Mouse (Mus musculus) gonadal fat pad, adult 2 months (tissue): ENCODE measurements around the gene Clca2. TPM values are rescaled to one million over a fixed set of nuclear protein-coding genes. Genes with fewer than 3 reads are reported as not detected.
"Not testable (repeated sequence)": the region's sequence is repeated elsewhere in the genome, so short reads cannot be mapped to it uniquely, and the experiment has no call there.

Experiments
- DNase-seq: peaks from one replicate; pipeline ENCODE4 v3.0.0-alpha.2; 2012; ENCODE audit warnings: low read depth
- polyA plus RNA-seq: library from polyadenylated mRNA; depleted of rRNA; stranded (reverse); fragments of >200 nt; gene quantifications from 2 replicates; pipeline ENCODE4 v1.2.3, GENCODE M21; 2012; rRNA removed

Clca2 gene
- polyA plus RNA-seq, 1 experiment = 0.96 TPM

DNA sequence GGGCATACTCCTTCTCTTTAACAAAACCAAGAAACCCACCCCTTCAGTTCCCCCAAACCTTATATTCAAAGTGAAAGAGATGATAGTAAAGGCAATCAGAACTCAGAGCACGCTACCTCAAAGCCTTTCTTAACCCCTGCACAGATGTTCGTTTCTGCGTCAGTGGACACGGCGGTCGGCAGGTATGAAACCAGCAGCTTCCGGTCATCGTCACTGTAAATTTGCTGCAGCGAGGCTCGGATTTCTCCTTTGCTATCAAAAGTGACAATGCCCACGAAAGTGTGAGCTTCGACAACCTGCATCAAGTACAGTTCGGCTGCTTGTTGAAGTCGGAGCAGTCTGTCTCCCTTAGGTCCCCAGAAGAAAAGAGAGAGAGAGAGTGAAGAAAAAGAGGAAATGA is 13.1 kb downstream of the Clca2 start:
- DNase-seq = no peak

DNA sequence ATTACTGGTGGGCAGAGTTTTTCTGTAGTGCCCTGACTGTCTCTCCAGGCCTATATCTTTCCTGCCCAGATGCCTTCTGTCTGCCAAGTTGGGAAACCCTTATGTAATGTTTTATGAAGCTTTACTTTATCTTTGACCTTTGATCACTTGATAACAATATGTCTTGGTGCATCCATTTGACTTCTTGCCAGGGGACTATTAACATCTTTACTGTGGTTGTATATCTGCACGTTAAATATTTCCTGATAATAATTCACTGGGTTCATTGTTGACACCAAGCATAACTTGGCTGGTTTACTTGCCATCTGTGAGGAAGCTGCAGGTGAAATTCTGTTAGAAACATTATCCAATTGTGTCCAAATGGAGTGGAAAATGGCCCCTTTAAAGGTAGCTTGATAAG is 16.2 kb downstream of the Clca2 start:
- DNase-seq = no peak

DNA sequence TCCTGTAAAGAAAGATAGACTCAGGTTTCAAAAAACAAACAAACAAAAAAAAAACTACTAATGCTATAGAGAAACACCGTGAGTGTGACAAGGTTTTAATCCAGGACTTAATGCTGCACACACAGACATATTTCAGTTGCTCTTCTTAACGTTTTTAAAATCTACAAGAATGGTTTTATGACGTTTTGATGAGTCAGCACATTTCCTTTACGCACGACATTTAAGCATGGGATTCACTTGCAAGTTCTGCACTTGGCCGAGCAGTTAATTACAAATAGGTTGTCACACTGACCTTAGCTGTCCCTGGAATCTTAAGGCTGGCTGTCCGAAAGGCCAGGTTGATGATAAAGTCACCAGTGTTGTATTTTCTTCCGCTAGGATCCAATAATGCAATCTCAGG is 18.3 kb downstream of the Clca2 start:
- no peak for DNase-seq

DNA sequence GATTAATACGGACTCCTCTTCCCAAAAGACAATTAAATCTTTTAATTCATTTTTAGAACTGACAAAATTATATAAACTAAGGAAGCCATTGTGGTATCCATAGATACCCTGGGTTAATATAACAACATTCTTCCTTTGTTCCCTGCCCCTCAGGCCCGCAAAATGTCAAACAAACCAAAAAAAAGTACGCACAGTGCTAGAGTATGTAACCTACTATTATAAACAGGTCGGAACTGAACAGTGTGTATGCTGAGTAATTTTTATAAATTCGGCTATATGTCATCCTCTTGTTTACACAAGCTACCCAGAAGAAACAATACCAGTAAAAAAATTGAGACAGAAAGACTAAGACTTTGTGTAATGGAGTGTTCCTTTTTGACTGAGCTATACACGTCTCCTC is 20.8 kb downstream of the Clca2 start:
- DNase-seq = no peak

- DNase-seq = no peak
Measured at GRCm38 (mm10) chr3:145072339-145072738, 26.9 kb downstream of the Clca2 start.

GRCm38 (mm10) chr3:145068964-145069363 is 30.3 kb downstream of the Clca2 start:
- DNase-seq = no peak

DNA sequence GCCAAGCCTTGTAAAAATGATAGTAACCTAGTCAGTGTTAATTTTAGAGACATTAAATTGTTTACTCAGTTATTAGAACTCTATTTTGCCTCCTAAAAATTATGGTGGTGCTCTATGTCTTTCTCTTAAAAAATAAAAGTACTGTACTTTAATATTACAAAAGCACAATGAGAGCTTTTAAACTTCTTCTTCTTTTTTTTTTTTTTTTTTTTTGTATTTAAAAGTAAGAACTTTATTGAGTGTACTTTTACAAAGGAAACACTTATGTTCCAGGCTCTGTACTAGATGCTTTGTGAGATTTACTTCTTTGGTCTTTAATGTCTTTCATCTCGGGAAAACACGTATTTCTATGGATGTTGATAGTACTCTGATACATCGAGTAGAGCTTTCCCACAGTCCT is 44.1 kb downstream of the Clca2 start:
- not testable (repeated sequence) for DNase-seq

DNA sequence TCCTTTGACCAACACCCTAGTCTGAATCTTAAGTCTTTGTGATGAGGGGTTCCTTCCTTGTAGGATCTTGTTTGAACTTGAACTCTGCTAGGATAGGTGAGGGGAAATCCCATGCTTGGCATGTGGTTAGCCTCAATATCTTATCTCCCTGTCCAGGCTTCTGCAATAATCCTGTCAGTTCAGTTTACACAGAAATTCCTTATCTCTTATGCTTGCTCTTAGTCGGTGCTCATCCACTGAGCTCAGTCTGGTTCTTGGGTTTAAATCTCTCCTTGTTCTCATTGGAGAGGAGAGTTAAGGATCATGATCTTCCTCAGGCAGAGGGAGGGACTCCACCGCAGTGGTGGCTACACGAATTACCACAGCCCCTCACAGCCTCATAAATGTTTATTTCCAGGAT is 49.4 kb downstream of the Clca2 start:
- DNase-seq = no peak

DNA sequence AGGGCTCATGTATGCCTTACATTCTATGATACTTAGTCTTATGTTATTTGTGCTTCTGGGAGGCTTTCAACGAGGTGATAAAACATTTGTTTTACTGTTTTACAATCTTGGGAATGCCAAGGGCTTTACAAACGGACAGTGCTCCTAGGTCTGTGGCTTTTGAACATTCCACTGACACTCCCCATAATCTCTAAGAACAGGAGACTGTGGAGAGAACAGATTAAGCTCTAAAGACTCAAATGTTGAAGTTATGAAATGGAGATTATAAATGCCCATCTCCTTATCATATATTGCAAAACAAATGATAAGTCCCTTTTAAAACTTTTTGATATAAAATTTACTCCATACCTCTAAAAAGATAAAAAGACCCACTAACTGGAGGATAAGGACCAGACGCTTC is 60.4 kb downstream of the Clca2 start:
- DNase-seq = no peak

DNA sequence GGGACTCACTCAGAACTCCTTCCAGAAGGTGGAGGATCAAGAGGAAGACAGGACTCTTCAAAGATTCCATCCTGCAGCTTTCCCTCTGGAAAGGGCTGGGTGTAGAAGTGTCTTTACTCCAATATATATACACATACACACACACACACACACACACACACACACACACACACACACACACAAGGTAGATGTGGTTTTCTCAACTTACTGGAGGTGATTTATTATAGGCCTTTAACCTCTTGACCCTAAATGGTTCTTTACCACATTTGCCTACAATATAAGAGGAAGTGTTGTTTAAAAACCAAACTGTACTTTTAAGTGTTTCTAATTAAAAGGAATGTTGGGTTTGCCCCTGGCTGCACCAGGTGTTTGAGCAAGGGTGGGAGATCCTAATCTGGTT is 66.6 kb downstream of the Clca2 start, which contains the start of gene Clca1:
Clca1 (minus strand) TSS at position 101 of the 400 bp plus-strand sequence.
- DNase-seq = no peak

DNA sequence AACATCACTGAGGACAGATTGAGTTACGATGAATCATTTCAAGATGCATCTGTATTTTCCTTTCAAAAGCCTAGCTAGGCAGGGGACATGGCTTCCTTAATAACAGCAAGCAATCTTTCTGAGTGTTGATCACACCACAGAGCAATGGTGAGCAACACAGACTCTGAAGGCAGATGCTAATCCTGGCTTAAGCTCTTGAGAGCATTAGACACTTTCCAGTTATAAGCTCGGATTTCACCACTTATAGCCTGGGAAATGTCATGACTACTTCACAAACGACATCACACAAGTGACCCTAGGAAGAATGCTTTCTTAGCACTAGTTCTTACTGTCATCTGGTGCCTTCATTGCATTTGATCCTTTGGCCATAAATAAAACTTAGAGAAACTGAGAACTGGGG is 71.2 kb downstream of the Clca2 start:
- DNase-seq = no peak

DNA sequence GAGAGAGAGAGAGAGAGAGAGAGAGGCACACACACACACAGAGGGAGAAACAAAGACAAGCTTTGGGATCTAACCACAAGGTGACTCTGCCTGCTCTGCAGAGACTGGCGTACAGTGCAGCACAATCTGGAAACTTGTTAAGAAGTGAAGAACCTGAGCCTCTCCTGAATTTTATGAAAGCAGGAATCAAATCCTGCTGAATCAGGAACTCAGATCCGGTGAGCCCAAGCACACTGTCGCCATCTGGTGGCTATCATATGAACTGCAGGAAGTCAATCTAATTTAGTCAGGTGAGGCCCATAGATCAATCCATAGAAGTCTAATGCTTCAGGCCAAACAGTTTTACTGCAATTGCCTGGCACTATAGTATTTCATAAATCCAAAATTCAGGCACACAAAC is 72.5 kb downstream of the Clca2 start:
- no peak for DNase-seq

Other genes with a start within 250 kb of the Clca2 start
- 0.03 and 0.06 TPM in 2 replicates for gene Clca4b, start 166.9 kb downstream of the Clca2 start, polyA plus RNA-seq
- not detected in 2 replicates for gene Clca4a, start 124.4 kb downstream of the Clca2 start, polyA plus RNA-seq
- 0.07 TPM in 1 of 2 replicates, not detected in the other for gene Clca1, start 66.7 kb downstream of the Clca2 start, polyA plus RNA-seq
- gene Odf2l, start 19.1 kb upstream of the Clca2 start, polyA plus RNA-seq = 4.5 and 5.4 TPM in 2 replicates
- 0.31 and 0.32 TPM in 2 replicates for gene Col24a1, start 193.0 kb upstream of the Clca2 start, polyA plus RNA-seq